Mouse (Mus musculus): Measurements from ENCODE around the gene Mrps36.
"Not testable (repeated sequence)": the region's sequence is repeated elsewhere in the genome, so short reads cannot be mapped to it uniquely, and the experiment has no call there.

Gene Mrps36

GRCm38 (mm10) chr13:100744036-100744744 lies at the start of gene Mrps36:
TSS of gene Mrps36 (minus strand) at chr13:100744659.
- peak; percentile 88 to 90 for DNase-seq (ENCODE audit: low spot score in 2 of 2)

DNA sequence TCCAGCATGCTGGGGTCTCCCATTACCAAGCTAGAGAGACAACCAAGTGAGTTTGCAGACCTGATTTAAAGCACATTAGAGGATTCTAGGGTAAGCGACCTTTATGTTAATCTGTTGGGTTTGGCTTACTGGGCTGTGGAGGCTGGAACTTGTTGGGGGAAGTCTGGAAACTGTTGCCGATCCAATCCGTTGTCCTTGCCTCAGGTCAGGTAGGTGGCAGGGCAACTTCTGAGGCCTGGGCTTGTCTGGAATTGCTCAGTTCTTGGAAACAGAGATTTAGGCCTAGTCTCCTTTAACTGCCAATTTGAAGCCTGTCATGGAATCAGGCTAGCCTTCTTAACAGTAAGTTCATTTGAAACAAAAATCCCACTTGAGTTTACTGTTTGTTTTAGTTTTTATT lies 44.6 kb upstream of the Mrps36 start:
- no peak for DNase-seq (ENCODE audit: low spot score in 2 of 2)

- DNase-seq (ENCODE audit: low spot score in 2 of 2), result not testable (repeated sequence)
These were observed 43.6 kb upstream of the Mrps36 start for GRCm38 (mm10) chr13:100788057-100788456.

DNA sequence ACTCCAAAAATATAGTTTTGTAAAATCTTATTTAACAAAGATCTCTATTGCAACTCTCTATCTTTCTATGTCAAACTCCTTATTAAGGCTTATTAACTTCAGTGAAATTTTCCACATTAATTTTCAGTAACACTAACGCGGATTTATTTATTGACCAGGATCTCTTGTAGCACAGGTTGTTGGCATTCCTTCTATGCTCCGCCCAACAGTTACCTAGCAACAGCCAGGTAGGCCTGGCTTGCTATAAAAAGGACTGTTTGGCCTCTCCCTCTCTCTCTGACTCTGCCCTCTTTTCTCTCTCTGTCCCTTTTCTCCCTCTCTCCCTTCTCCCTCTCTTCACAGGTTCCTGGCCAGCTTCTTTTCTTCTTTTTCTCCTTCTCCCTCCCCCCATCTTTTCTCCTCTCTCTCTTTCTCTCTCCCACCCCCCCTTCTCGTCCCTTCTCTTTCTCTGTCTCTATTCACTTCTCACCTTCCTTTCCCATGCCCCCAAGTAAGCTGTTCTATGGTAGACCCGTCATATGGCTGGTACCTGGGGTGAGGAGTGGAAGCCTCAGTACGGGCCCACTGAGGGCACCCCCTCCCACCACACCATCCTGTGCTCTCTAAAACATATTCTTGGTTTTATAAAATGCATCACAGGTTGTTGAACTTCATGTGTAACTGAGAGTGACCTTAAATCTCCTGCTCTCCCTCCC lies 43.0 kb upstream of the Mrps36 start:
- DNase-seq (ENCODE audit: low spot score in 2 of 2), result no peak

GRCm38 (mm10) chr13:100786414-100786867 lies 42.0 kb upstream of the Mrps36 start, which contains the start of gene Ccnb1:
TSS of gene Ccnb1 (minus strand) at chr13:100786570.
- peak; percentile 70 to 80 for DNase-seq (ENCODE audit: low spot score in 2 of 2)

DNA sequence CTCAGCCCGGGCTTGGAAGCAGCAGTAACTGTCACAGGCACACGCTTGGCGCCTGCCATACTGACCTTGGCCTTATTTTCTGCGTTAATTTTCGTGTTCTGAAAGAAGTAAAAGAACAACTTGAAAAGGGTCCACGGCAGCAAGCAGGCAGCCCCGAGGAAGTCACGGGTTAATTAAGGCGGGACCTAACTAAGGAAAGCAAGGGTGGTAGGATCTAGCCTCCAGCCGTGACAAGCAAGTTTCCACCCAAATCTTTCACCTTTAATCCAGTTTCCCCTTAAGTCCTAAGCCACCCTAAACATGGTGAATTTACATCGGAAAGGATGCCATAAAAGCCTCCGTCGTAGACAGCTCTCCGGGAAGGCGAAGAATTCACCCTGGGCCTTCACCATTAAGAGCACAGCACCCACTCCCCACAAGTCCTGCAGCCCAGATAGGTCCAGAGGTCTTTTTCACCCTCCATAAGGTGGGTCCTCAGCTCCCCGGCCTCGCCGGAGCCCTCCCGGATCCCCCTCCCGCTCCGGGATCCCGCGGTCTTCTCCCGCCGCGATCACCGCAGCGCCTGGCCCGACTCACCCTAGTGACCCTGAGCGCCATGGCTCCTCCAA lies 41.5 kb upstream of the Mrps36 start:
- peak in 1 of 2 experiments; percentile 3 for DNase-seq (ENCODE audit: low spot score in 2 of 2)

- DNase-seq (ENCODE audit: low spot score in 2 of 2), result no peak
These were observed 33.0 kb upstream of the Mrps36 start for GRCm38 (mm10) chr13:100777491-100777890.

GRCm38 (mm10) chr13:100776710-100777109 lies 32.3 kb upstream of the Mrps36 start:
- DNase-seq (ENCODE audit: low spot score in 2 of 2), result no peak

- no peak for DNase-seq (ENCODE audit: low spot score in 2 of 2)
These were observed 31.6 kb upstream of the Mrps36 start for GRCm38 (mm10) chr13:100776056-100776419.

DNA sequence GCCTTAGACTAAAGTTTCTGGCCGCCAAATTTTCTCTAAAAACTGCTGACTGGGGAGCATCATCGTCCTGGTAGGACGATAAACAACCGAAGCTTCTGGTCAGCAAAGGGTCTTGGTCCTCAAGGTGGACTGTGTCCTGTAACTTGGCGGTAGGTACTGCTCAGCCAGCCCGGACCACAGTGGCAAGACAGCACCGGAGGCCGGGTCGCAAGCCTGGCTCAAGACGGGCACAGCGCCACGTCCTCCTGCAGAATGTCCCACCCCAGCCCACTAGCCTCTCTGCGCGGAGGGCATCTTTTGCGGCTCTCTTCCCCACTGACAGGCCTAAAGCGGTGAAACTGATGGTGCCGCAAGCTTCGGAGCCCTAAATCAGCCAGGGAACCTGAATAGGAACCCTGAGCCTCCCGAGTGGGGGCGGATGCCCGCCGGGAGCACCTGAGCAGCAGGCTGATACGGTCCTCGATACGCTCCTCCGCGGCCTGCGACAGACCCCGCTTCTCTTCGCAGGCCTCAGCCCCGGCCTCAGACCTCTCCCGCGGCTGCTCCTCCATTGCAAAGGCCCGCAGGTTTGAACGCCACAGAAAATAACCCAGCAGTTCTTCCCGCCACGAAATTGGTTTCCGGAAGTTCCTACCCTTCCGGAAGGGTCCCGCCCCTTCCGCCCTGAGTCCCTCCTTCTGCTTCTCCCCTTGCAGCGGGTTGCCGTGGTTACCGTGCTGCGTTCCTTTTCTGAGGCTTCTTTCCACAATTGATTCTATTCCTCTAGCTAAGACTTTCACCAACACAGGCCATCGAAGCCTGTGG lies 31.0 kb upstream of the Mrps36 start, which contains the start of gene Cenph:
Gene Cenph (minus strand): TSS at position 648 of the 804 bp plus-strand sequence.
- peak; percentile 69 to 75 for DNase-seq (ENCODE audit: low spot score in 2 of 2)

DNA sequence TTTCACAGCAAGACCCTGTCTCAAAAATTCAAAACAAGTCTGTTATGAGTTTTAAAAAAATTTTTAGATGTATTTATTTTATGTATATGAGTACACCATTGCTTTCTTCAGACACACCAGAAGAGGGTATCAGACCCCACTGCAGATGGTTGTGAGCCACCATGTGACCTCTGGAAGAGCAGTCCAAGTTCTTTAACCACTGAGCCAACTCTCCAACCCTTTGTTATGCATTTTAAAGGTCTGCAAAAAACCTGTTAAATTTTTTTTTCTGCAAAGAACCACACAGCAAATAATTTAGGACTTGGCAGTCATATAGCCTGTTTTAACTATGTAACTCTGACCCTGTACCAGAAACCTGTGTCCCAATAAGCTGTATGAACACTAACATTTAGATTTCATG lies 30.2 kb upstream of the Mrps36 start:
- no peak for DNase-seq (ENCODE audit: low spot score in 2 of 2)

- DNase-seq (ENCODE audit: low spot score in 2 of 2), result no peak
These were observed 10.9 kb upstream of the Mrps36 start for GRCm38 (mm10) chr13:100755329-100755728.

GRCm38 (mm10) chr13:100754186-100754585 lies 9.7 kb upstream of the Mrps36 start:
- no peak for DNase-seq (ENCODE audit: low spot score in 2 of 2)

- no peak for DNase-seq (ENCODE audit: low spot score in 2 of 2)
These were observed 8.6 kb upstream of the Mrps36 start for GRCm38 (mm10) chr13:100753011-100753410.

DNA sequence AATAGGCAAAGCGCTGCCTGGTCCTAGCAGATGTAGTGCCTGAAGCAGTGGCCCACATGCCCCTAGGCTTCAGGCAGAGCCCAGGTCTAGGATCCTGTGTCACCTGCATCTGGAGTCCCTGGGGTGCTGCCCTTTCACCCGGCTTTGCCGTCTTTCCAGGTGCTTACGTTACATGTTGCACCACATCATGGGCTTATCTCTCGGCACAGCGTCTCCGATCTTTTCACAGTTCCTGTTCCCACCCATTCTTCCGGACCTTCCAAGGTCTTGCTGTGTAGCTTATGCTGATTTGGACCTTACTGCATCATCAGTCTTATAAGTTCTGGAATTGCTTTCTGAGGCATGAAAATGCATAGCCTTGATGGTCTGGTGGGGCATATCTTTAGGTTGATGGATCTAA lies 8.1 kb upstream of the Mrps36 start:
- DNase-seq (ENCODE audit: low spot score in 2 of 2), result no peak

- no peak for DNase-seq (ENCODE audit: low spot score in 2 of 2)
These were observed 6.9 kb upstream of the Mrps36 start for GRCm38 (mm10) chr13:100751402-100751801.

GRCm38 (mm10) chr13:100750799-100751198 lies 6.3 kb upstream of the Mrps36 start:
- DNase-seq (ENCODE audit: low spot score in 2 of 2), result no peak

GRCm38 (mm10) chr13:100748638-100749037 lies 4.2 kb upstream of the Mrps36 start:
- DNase-seq (ENCODE audit: low spot score in 2 of 2), result no peak

DNA sequence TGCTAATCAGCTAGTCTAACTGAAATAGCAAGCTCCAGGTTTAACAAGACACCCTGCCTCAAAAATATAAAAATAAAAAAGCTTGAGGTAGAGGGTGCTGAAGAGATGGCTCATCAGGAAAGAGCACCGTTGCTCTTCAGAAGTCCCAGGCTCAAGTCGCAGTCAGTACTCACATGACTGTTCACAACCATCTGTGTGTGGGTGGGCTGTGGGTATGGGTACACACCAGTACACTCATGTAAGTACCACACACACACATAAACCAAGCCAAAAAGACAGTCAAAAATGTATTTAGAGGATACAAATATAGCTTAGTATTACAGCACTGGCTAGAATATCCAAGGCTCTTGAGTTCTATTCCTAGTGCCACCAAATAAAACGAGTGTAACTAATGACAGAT lies 1.6 kb upstream of the Mrps36 start:
- no peak for DNase-seq (ENCODE audit: low spot score in 2 of 2)

DNA sequence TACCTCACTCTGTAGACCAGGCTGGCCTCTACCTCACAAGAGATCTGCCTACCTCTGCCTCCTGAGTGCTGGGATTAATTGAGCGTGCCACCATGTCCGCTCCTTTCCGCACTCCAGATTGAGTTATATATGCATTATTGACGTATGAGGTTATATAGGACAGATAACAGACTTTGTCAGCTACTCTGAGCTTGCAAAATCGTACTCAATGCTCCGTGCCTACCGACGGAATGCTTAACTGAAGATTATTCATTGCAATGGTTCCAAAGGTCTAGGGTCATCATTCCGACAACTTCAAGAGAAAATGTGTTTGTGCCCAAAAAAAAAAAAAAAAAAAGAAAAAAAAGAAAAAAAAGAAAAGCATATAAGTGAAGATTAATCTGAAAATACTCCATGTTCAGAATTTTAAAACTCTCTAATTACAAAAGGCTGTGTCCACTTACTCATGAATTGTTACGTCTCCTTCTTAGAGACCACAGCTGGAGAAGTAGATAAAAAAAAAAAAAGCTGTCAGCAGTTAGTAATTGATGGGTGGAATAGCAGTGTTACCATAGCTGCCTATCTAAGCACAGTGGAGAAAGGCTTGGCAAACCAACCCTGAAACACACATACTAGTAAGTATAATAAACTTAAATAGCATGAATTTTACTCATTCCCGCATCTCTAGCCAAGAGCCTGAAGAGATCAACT lies 968 bp downstream of the Mrps36 start:
- no peak for DNase-seq (ENCODE audit: low spot score in 2 of 2)

DNA sequence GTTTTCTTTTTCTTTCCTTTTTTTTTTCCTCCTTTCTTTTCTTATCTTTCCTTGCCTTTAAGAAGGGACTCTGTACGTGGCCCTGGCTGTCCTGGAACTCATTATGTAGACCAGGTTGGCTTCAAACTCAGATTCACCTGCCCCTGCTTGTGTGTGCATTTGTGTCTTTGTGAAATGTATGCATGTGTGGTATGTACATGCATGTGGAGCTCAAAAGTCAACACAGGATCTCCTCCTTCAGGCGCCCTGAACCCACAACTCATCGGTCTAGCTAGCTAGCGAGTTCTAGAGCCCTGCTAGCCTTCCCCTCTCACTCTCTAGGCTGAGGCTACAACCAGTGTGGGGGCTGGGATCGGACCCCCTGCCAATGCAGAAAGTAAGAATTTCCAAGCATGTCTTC lies 1.6 kb downstream of the Mrps36 start:
- no peak for DNase-seq (ENCODE audit: low spot score in 2 of 2)
